Comparison of ENCODE assay signal across 11 mouse cellular contexts in genomic region chr10:125917436-125917871, GRCm38 (mm10). TPM values are rescaled to one million over a fixed set of nuclear protein-coding genes. Genes with fewer than 3 reads are reported as not detected.
DNase-seq lines count a peak whose midpoint lies in the region; ATAC-seq and TF ChIP-seq lines count a peak whose summit lies in the region.
"Had no signal": no experiment of that assay in that cellular context is flagged by ENCODE, and none has a peak within 500 bp of the region (broad histone marks: within the 10 kb centered on the region; RNA-seq: fewer than 3 reads in every experiment).

No protein-coding gene starts in this region.

- DNase-seq in retina, postnatal 1 day, result peak; percentile 34
- DNase-seq in retina, embryonic 14.5 days (ENCODE audit: low spot score), result no peak
- DNase-seq in stomach, postnatal 0 days (ENCODE audit: low spot score), result no peak
- no peak for DNase-seq in adrenal gland, postnatal 36 days
- DNase-seq in adrenal gland, adult 8-10 months, result no peak
- DNase-seq in ovary, adult 18-20 months (ENCODE audit: low spot score), result no peak

- no peaks in the 10 kb centered on the region for H3K9me3 ChIP-seq in forebrain, embryonic 12.5 days
- no peaks in the 10 kb centered on the region for H3K9me3 ChIP-seq in limb, embryonic 13.5 days
- no peaks in the 10 kb centered on the region for H3K9me3 ChIP-seq in stomach, postnatal 0 days (ENCODE audit: control insufficient read depth, low read length)
- H3K9me3 ChIP-seq: liver, embryonic 12.5 days had no signal

- H3K4me1 ChIP-seq in forebrain, embryonic 12.5 days, result peaks cover 12% of the 10 kb centered on the region
- peaks cover 34% of the 10 kb centered on the region for H3K4me1 ChIP-seq in limb, embryonic 13.5 days
- H3K4me1 ChIP-seq in stomach, postnatal 0 days (replicated peaks; ENCODE audit: control insufficient read depth, insufficient read depth), result 0 out of 2 replicates have a peak, but pooled peaks cover 4% of the 10 kb centered on the region
- H3K4me1 ChIP-seq: liver, embryonic 12.5 days had no signal

- peak; percentile 30; the same call in 1 of the 2 replicates for ATAC-seq in forebrain, embryonic 12.5 days (ENCODE audit: low FRiP score)
- peak; percentile 70; the same call in 1 of the 2 replicates for ATAC-seq in limb, embryonic 13.5 days (ENCODE audit: low FRiP score, low read depth)
- ATAC-seq in stomach, postnatal 0 days (ENCODE audit: low FRiP score, low TSS enrichment), result no peak
- ATAC-seq: activated CD4-positive, CD25-positive, alpha-beta regulatory T cell, adult 4 months; liver, embryonic 12.5 days had no signal

- peak overlapping the region; percentile 35 for H3K4me2 ChIP-seq in forebrain, embryonic 12.5 days
- peak overlapping the region; percentile 55 for H3K4me2 ChIP-seq in limb, embryonic 13.5 days (replicated peaks)
- H3K4me2 ChIP-seq in stomach, postnatal 0 days (replicated peaks; ENCODE audit: low read depth), result peak overlapping the region; percentile 42
- H3K4me2 ChIP-seq: liver, embryonic 12.5 days had no signal

- no peak overlapping the region for H3K4me3 ChIP-seq in forebrain, embryonic 12.5 days (replicated peaks)
- peak overlapping the region; percentile 22 for H3K4me3 ChIP-seq in limb, embryonic 13.5 days
- H3K4me3 ChIP-seq in stomach, postnatal 0 days (ENCODE audit: low read depth, low read length), result peak overlapping the region; percentile 4; the same call in 1 of the 2 replicates
- H3K4me3 ChIP-seq: erythroblast, embryonic 14.5 days; liver, embryonic 12.5 days had no signal

- no peak for TF ChIP-seq EP300 in stomach, postnatal 0 days (optimal IDR thresholded peaks at IDR 0.05)

- WGBS in forebrain, embryonic 12.5 days, result 19% methylated on average over 9 of the region's 9 CpGs
- under 1% methylated on average over 9 of the region's 9 CpGs for WGBS in limb, embryonic 13.5 days
- whole genome bisulfite sequencing in stomach, postnatal 0 days, result 8% methylated on average over 9 of the region's 9 CpGs

- no peak overlapping the region for H3K9ac ChIP-seq in forebrain, embryonic 12.5 days
- H3K9ac ChIP-seq in limb, embryonic 13.5 days, result peak overlapping the region; percentile 39; the same call in 1 of the 2 replicates
- no peak overlapping the region for H3K9ac ChIP-seq in stomach, postnatal 0 days (ENCODE audit: low read length)
- H3K9ac ChIP-seq: liver, embryonic 12.5 days had no signal

- no peak for TF ChIP-seq CTCF in stomach, postnatal 0 days (IDR thresholded peaks at IDR 0.05; ENCODE audit: low read depth)

- H3K27ac ChIP-seq in forebrain, embryonic 12.5 days, result no peak overlapping the region
- no peak overlapping the region for H3K27ac ChIP-seq in limb, embryonic 13.5 days
- H3K27ac ChIP-seq in stomach, postnatal 0 days (replicated peaks), result no peak overlapping the region
- H3K27ac ChIP-seq: liver, embryonic 12.5 days had no signal

- H3K27me3 ChIP-seq in forebrain, embryonic 12.5 days, result no peaks in the 10 kb centered on the region
- no peaks in the 10 kb centered on the region for H3K27me3 ChIP-seq in limb, embryonic 13.5 days
- no peaks in the 10 kb centered on the region for H3K27me3 ChIP-seq in stomach, postnatal 0 days (ENCODE audit: control insufficient read depth, insufficient read depth, low read length)
- H3K27me3 ChIP-seq: liver, embryonic 12.5 days had no signal

- H3K36me3 ChIP-seq in forebrain, embryonic 12.5 days (replicated peaks), result no peaks in the 10 kb centered on the region
- H3K36me3 ChIP-seq in limb, embryonic 13.5 days, result no peaks in the 10 kb centered on the region
- no peaks in the 10 kb centered on the region for H3K36me3 ChIP-seq in stomach, postnatal 0 days (ENCODE audit: control insufficient read depth, insufficient read depth, low read length)
- H3K36me3 ChIP-seq: liver, embryonic 12.5 days had no signal

RNA-seq across cellular contexts. Expression of gene Lrig3, which starts 48.5 kb away (rescaled TPM):
- 8.6 and 10.6 TPM in 2 replicates for polyA plus RNA-seq in forebrain, embryonic 12.5 days (2016; fragmentation: Nextera tagmentation; extraction: Ambion mirVana)
- 61.5 and 64.9 TPM in 2 replicates for polyA plus RNA-seq in limb, embryonic 13.5 days (2015; fragmentation: Nextera tagmentation; extraction: Ambion mirVana)
- polyA plus RNA-seq in stomach, postnatal 0 days (2015; fragmentation: Nextera tagmentation; extraction: Ambion mirVana), result 11.3 and 11.6 TPM in 2 replicates
- total RNA-seq in adrenal gland, postnatal 36 days (2021), result 1 to 10 TPM; 4.7 to 5.9 TPM
- total RNA-seq in adrenal gland, adult 8-10 months (2022), result 1 to 10 TPM; 4.5 to 5.9 (median 4.7) TPM
- polyA plus RNA-seq: activated CD4-positive, CD25-positive, alpha-beta regulatory T cell, adult 4 months; erythroblast, embryonic 14.5 days had no signal
